In genomic region chr4:98686678-98687267, GRCm38 (mm10) we compare ENCODE assay signal across 25 mouse cellular contexts. TPM values are rescaled to one million over a fixed set of nuclear protein-coding genes. Genes with fewer than 3 reads are reported as not detected.
DNase-seq lines count a peak whose midpoint lies in the region; ATAC-seq and TF ChIP-seq lines count a peak whose summit lies in the region.
"Had no signal": no experiment of that assay in that cellular context is flagged by ENCODE, and none has a peak within 500 bp of the region (broad histone marks: within the 10 kb centered on the region; RNA-seq: fewer than 3 reads in every experiment).

No protein-coding gene starts in this region.

- 49% methylated on average over 11 of the region's 11 CpGs for WGBS in forebrain, embryonic 15.5 days
- 89% methylated on average over 11 of the region's 11 CpGs for WGBS in forebrain, embryonic 11.5 days
- 54% methylated on average over 11 of the region's 11 CpGs for WGBS in neural tube, embryonic 13.5 days
- 72% methylated on average over 11 of the region's 11 CpGs for WGBS in hindbrain, embryonic 13.5 days
- WGBS in neural tube, embryonic 15.5 days: 48% methylated on average over 11 of the region's 11 CpGs
- 90% methylated on average over 11 of the region's 11 CpGs for WGBS in lung, postnatal 0 days

- H3K4me3 ChIP-seq in forebrain, embryonic 15.5 days: no peak overlapping the region
- no peak overlapping the region for H3K4me3 ChIP-seq in forebrain, embryonic 11.5 days (ENCODE audit: low read depth, low read length)
- no peak overlapping the region for H3K4me3 ChIP-seq in neural tube, embryonic 13.5 days
- no peak overlapping the region for H3K4me3 ChIP-seq in hindbrain, embryonic 13.5 days
- H3K4me3 ChIP-seq in neural tube, embryonic 15.5 days (replicated peaks): no peak overlapping the region
- no peak overlapping the region for H3K4me3 ChIP-seq in lung, postnatal 0 days (ENCODE audit: low read depth, low read length)
- H3K4me3 ChIP-seq: embryonic facial prominence, embryonic 12.5 days; heart, embryonic 15.5 days; intestine, embryonic 15.5 days; limb, embryonic 13.5 days; liver, embryonic 12.5 days had no signal

- no peaks in the 10 kb centered on the region for H3K9me3 ChIP-seq in forebrain, embryonic 15.5 days
- H3K9me3 ChIP-seq in forebrain, embryonic 11.5 days (ENCODE audit: control insufficient read depth, low read length): no peaks in the 10 kb centered on the region
- no peaks in the 10 kb centered on the region for H3K9me3 ChIP-seq in neural tube, embryonic 13.5 days
- H3K9me3 ChIP-seq in hindbrain, embryonic 13.5 days: no peaks in the 10 kb centered on the region
- H3K9me3 ChIP-seq in neural tube, embryonic 15.5 days (replicated peaks): no peaks in the 10 kb centered on the region
- H3K9me3 ChIP-seq in lung, postnatal 0 days (ENCODE audit: low read length): no peaks in the 10 kb centered on the region
- H3K9me3 ChIP-seq: embryonic facial prominence, embryonic 12.5 days; heart, embryonic 15.5 days; intestine, embryonic 15.5 days; liver, embryonic 12.5 days had no signal

- TF ChIP-seq CTCF in lung, postnatal 0 days (IDR thresholded peaks at IDR 0.05): no peak

- no peak overlapping the region for H3K9ac ChIP-seq in forebrain, embryonic 15.5 days (replicated peaks)
- H3K9ac ChIP-seq in forebrain, embryonic 11.5 days (ENCODE audit: low read length): no peak overlapping the region
- H3K9ac ChIP-seq in neural tube, embryonic 13.5 days: no peak overlapping the region
- H3K9ac ChIP-seq in hindbrain, embryonic 13.5 days: no peak overlapping the region
- no peak overlapping the region for H3K9ac ChIP-seq in neural tube, embryonic 15.5 days (replicated peaks)
- H3K9ac ChIP-seq in lung, postnatal 0 days (replicated peaks; ENCODE audit: low read depth): no peak overlapping the region
- H3K9ac ChIP-seq: embryonic facial prominence, embryonic 12.5 days; heart, embryonic 15.5 days; intestine, embryonic 15.5 days; limb, embryonic 13.5 days; liver, embryonic 12.5 days had no signal

- no peak for TF ChIP-seq EP300 in lung, postnatal 0 days (IDR thresholded peaks at IDR 0.05)

- H3K4me1 ChIP-seq in forebrain, embryonic 15.5 days: peaks cover 14% of the 10 kb centered on the region
- 0 out of 2 replicates have a peak, but pooled peaks cover 2% of the 10 kb centered on the region for H3K4me1 ChIP-seq in forebrain, embryonic 11.5 days (replicated peaks; ENCODE audit: control insufficient read depth, insufficient read depth, low read length)
- H3K4me1 ChIP-seq in neural tube, embryonic 13.5 days (replicated peaks): peaks cover 27% of the 10 kb centered on the region
- H3K4me1 ChIP-seq in hindbrain, embryonic 13.5 days (replicated peaks): peaks cover 22% of the 10 kb centered on the region
- peaks cover 19% of the 10 kb centered on the region for H3K4me1 ChIP-seq in neural tube, embryonic 15.5 days
- H3K4me1 ChIP-seq in lung, postnatal 0 days (ENCODE audit: insufficient read depth, low read depth, low read length): no peaks in the 10 kb centered on the region
- H3K4me1 ChIP-seq: embryonic facial prominence, embryonic 12.5 days; intestine, embryonic 15.5 days; limb, embryonic 13.5 days; liver, embryonic 12.5 days had no signal

- no peaks in the 10 kb centered on the region for H3K27me3 ChIP-seq in forebrain, embryonic 15.5 days
- H3K27me3 ChIP-seq in forebrain, embryonic 11.5 days (ENCODE audit: control insufficient read depth, insufficient read depth, low read length): no peaks in the 10 kb centered on the region
- H3K27me3 ChIP-seq in neural tube, embryonic 13.5 days: no peaks in the 10 kb centered on the region
- H3K27me3 ChIP-seq in hindbrain, embryonic 13.5 days: no peaks in the 10 kb centered on the region
- 0 out of 2 replicates have a peak, but pooled peaks cover 3% of the 10 kb centered on the region for H3K27me3 ChIP-seq in neural tube, embryonic 15.5 days (replicated peaks)
- no peaks in the 10 kb centered on the region for H3K27me3 ChIP-seq in lung, postnatal 0 days (replicated peaks; ENCODE audit: insufficient read depth, low read length)
- H3K27me3 ChIP-seq: embryonic facial prominence, embryonic 12.5 days; heart, embryonic 15.5 days; intestine, embryonic 15.5 days; limb, embryonic 13.5 days; liver, embryonic 12.5 days had no signal

- H3K36me3 ChIP-seq in forebrain, embryonic 15.5 days: no peaks in the 10 kb centered on the region
- H3K36me3 ChIP-seq in forebrain, embryonic 11.5 days (ENCODE audit: control insufficient read depth, insufficient read depth, low read length): no peaks in the 10 kb centered on the region
- no peaks in the 10 kb centered on the region for H3K36me3 ChIP-seq in neural tube, embryonic 13.5 days
- no peaks in the 10 kb centered on the region; the same call in 1 of the 2 replicates for H3K36me3 ChIP-seq in hindbrain, embryonic 13.5 days
- no peaks in the 10 kb centered on the region for H3K36me3 ChIP-seq in neural tube, embryonic 15.5 days
- H3K36me3 ChIP-seq in lung, postnatal 0 days (ENCODE audit: insufficient read depth, low read length): no peaks in the 10 kb centered on the region
- H3K36me3 ChIP-seq: intestine, embryonic 15.5 days; liver, embryonic 12.5 days had no signal

- peak; percentile 88 for ATAC-seq in forebrain, embryonic 15.5 days (replicated peaks)
- ATAC-seq in forebrain, embryonic 11.5 days (replicated peaks; ENCODE audit: low FRiP score): no peak
- ATAC-seq in neural tube, embryonic 13.5 days (ENCODE audit: low read depth): peak; percentile 56; the same call in 1 of the 2 replicates
- peak; percentile 29; the same call in 1 of the 2 replicates for ATAC-seq in hindbrain, embryonic 13.5 days (ENCODE audit: low FRiP score)
- 0 out of 2 replicates have a peak, but pooled peaks have one; percentile 21 for ATAC-seq in neural tube, embryonic 15.5 days (ENCODE audit: low FRiP score)
- ATAC-seq in lung, postnatal 0 days: no peak
- ATAC-seq: intestine, embryonic 15.5 days; liver, embryonic 12.5 days had no signal

- peak overlapping the region; percentile 25 for H3K27ac ChIP-seq in forebrain, embryonic 15.5 days (replicated peaks)
- H3K27ac ChIP-seq in forebrain, embryonic 11.5 days (ENCODE audit: low read depth, low read length): no peak overlapping the region
- H3K27ac ChIP-seq in neural tube, embryonic 13.5 days (replicated peaks): peak overlapping the region; percentile 67
- H3K27ac ChIP-seq in hindbrain, embryonic 13.5 days: peak overlapping the region; percentile 55
- H3K27ac ChIP-seq in neural tube, embryonic 15.5 days (replicated peaks): no peak overlapping the region; the same call in 1 of the 2 replicates
- no peak overlapping the region for H3K27ac ChIP-seq in lung, postnatal 0 days (ENCODE audit: low read length)
- H3K27ac ChIP-seq: embryonic facial prominence, embryonic 12.5 days; heart, embryonic 15.5 days; intestine, embryonic 15.5 days; limb, embryonic 13.5 days; liver, embryonic 12.5 days had no signal

- no peak for DNase-seq in forebrain, embryonic 11.5 days (ENCODE audit: low spot score)
- DNase-seq in neural tube, embryonic 10.5 days (ENCODE audit: extremely low spot score, low spot score): no peak
- DNase-seq in lung, postnatal 0 days (ENCODE audit: low spot score): no peak
- DNase-seq in adrenal gland, adult 18-20 months (ENCODE audit: low spot score in 2 of 2): no peak
- DNase-seq: adrenal gland, postnatal 36 days; cerebellum, adult 11-12 months; heart, postnatal 36 days; kidney, adult 9 months; kidney, postnatal 25 days; lung, adult 18-20 months; thymus, adult 2 months; thymus, postnatal 4 days had no signal

- H3K4me2 ChIP-seq in forebrain, embryonic 15.5 days (replicated peaks): no peak overlapping the region
- no peak overlapping the region for H3K4me2 ChIP-seq in forebrain, embryonic 11.5 days (ENCODE audit: low read depth, low read length, severe bottlenecking)
- H3K4me2 ChIP-seq in neural tube, embryonic 13.5 days: no peak overlapping the region
- no peak overlapping the region for H3K4me2 ChIP-seq in hindbrain, embryonic 13.5 days
- H3K4me2 ChIP-seq in neural tube, embryonic 15.5 days: no peak overlapping the region
- H3K4me2 ChIP-seq in lung, postnatal 0 days (replicated peaks; ENCODE audit: low read depth, low read length): no peak overlapping the region
- H3K4me2 ChIP-seq: embryonic facial prominence, embryonic 12.5 days; heart, embryonic 15.5 days; intestine, embryonic 15.5 days; limb, embryonic 13.5 days; liver, embryonic 12.5 days had no signal

RNA-seq across cellular contexts. Expression of gene L1td1, which starts 39.8 kb away (rescaled TPM):
- not detected in 2 replicates for polyA plus RNA-seq in forebrain, embryonic 15.5 days (2015; fragmentation: Nextera tagmentation; extraction: Ambion mirVana)
- polyA plus RNA-seq in forebrain, embryonic 11.5 days (2014; fragmentation: Nextera tagmentation; extraction: Ambion mirVana): 0.19 TPM in 1 of 2 replicates, not detected in the other
- polyA plus RNA-seq in neural tube, embryonic 13.5 days (2015; fragmentation: Nextera tagmentation; extraction: Ambion mirVana): not detected in 2 replicates
- polyA plus RNA-seq in hindbrain, embryonic 13.5 days (2015; fragmentation: Nextera tagmentation; extraction: Ambion mirVana): 0.08 and 0.14 TPM in 2 replicates
- polyA plus RNA-seq in neural tube, embryonic 15.5 days (2015; fragmentation: Nextera tagmentation; extraction: Ambion mirVana): 0.08 TPM in 1 of 2 replicates, not detected in the other
- not detected in 2 replicates for polyA plus RNA-seq in lung, postnatal 0 days (2015; fragmentation: Nextera tagmentation; extraction: Ambion mirVana)
- total RNA-seq in adrenal gland, adult 18-20 months (2021): not detected
- total RNA-seq: adrenal gland, postnatal 36 days; gastrocnemius, adult 8-10 months; heart, postnatal 36 days; layer of hippocampus, adult 8-10 months; megakaryocyte, adult 5-6 weeks had no signal
- polyA plus RNA-seq: gonadal fat pad, adult 2 months; heart, embryonic 15.5 days; liver, embryonic 12.5 days; thymus, adult 2 months had no signal

Comparison
In these comparisons a context has a peak if more than half of its experiments do, and no peak if none do; other contexts are left out.
1. ATAC-seq: peak in forebrain, embryonic 15.5 days (single experiment), neural tube, embryonic 13.5 days (single experiment), hindbrain, embryonic 13.5 days (single experiment) and neural tube, embryonic 15.5 days (single experiment); none in forebrain, embryonic 11.5 days (single experiment) and lung, postnatal 0 days (single experiment).
2. H3K27ac ChIP-seq: peak in forebrain, embryonic 15.5 days (single experiment), neural tube, embryonic 13.5 days (single experiment) and hindbrain, embryonic 13.5 days (single experiment); none in forebrain, embryonic 11.5 days (single experiment), neural tube, embryonic 15.5 days (single experiment) and lung, postnatal 0 days (single experiment).